Mouse (Mus musculus) MEL (cell line): Measurements from ENCODE around the gene Spdye4a. TPM values are rescaled to one million over a fixed set of nuclear protein-coding genes. Genes with fewer than 3 reads are reported as not detected.

Experiments
- DNase-seq: peaks from one replicate; pipeline ENCODE4 v3.0.0; 2011; ENCODE audit warnings: low read depth, low spot score
- H3K27ac ChIP-seq: 2 replicates; pipeline ENCODE4 v1.5.1; 2012; ENCODE audit warnings: low read depth, mild to moderate bottlenecking, control low read depth, low read length, moderate library complexity; ENCODE audit not compliant: control insufficient read depth
- H3K27me3 ChIP-seq, 2 experiments: fragments of 150-350 bp in 1 of 2; sonication (generic) in 1 of 2; 2 replicates each; pipeline ENCODE4 v1.6.1; 2012; ENCODE audit warnings: low read length in 2 of 2, mild to moderate bottlenecking in 2 of 2, improper control_type of control experiment in 1 of 2, moderate library complexity in 1 of 2; ENCODE audit not compliant: insufficient read depth in 2 of 2, control insufficient read depth in 1 of 2
- H3K36me3 ChIP-seq, 2 experiments: 2 replicates each; pipeline ENCODE4 v1.6.1; 2012 to 2014; ENCODE audit warnings: low read length in 2 of 2, improper control_type of control experiment in 1 of 2, inconsistent platforms in 1 of 2, mild to moderate bottlenecking in 1 of 2; ENCODE audit not compliant: insufficient read depth in 2 of 2, control insufficient read depth in 1 of 2
- H3K4me1 ChIP-seq, 2 experiments: fragments of 150-350 bp in 1 of 2; sonication (generic) in 1 of 2; 2 replicates each; pipeline ENCODE4 v1.6.1; 2012; ENCODE audit warnings: low read length in 2 of 2, improper control_type of control experiment in 1 of 2, mild to moderate bottlenecking in 1 of 2; ENCODE audit not compliant: insufficient read depth in 2 of 2, control insufficient read depth in 1 of 2
- H3K4me3 ChIP-seq, 2 experiments: fragments of 150-350 bp in 1 of 2; sonication (generic) in 1 of 2; 2 replicates each; pipeline ENCODE4 v1.5.1; 2012; ENCODE audit warnings: low read depth in 2 of 2, low read length in 2 of 2, mild to moderate bottlenecking in 2 of 2, moderate library complexity in 2 of 2, control low read depth in 1 of 2, improper control_type of control experiment in 1 of 2; ENCODE audit not compliant: control insufficient read depth in 1 of 2, insufficient read depth in 1 of 2
- H3K79me2 ChIP-seq: 2 replicates; pipeline ENCODE4 v1.6.1; 2012; ENCODE audit warnings: mild to moderate bottlenecking, low read length, moderate library complexity; ENCODE audit not compliant: control insufficient read depth, poor library complexity, insufficient read depth
- H3K9ac ChIP-seq: 2 replicates; pipeline ENCODE4 v1.6.1; 2012; ENCODE audit warnings: low read depth, mild to moderate bottlenecking, control low read depth, low read length, moderate library complexity; ENCODE audit not compliant: control insufficient read depth, poor library complexity, severe bottlenecking
- H3K9me3 ChIP-seq: fragments of 150-350 bp; sonication (generic); replicated peaks from 2 replicates; pipeline ENCODE4 v1.6.1; 2012; ENCODE audit warnings: mild to moderate bottlenecking, low read length, improper control_type of control experiment, moderate library complexity; ENCODE audit not compliant: insufficient read depth
- CHD1 ChIP-seq: IDR thresholded peaks from 2 replicates; pipeline ENCODE4 v1.6.1; 2012; ENCODE audit warnings: low read depth, mild to moderate bottlenecking, inconsistent platforms, low read length, improper control_type of control experiment
- ELF1 ChIP-seq: IDR thresholded peaks from 2 replicates; pipeline ENCODE4 v1.6.1; 2014; ENCODE audit warnings: low read depth, mild to moderate bottlenecking, inconsistent platforms, low read length, improper control_type of control experiment, moderate library complexity
- EP300 ChIP-seq, 2 experiments: IDR thresholded peaks; 2 replicates each; pipeline ENCODE4 v1.6.1; 2011; ENCODE audit warnings: improper control_type of control experiment in 2 of 2, low read length in 2 of 2, low read depth in 1 of 2, mild to moderate bottlenecking in 1 of 2
- ETS1 ChIP-seq: IDR thresholded peaks from 2 replicates; pipeline ENCODE4 v1.6.1; 2012; ENCODE audit warnings: low read depth, mild to moderate bottlenecking, inconsistent platforms, low read length, improper control_type of control experiment, moderate library complexity
- HCFC1 ChIP-seq: IDR thresholded peaks from 2 replicates; pipeline ENCODE4 v1.6.1; 2012; ENCODE audit warnings: low read depth, mild to moderate bottlenecking, inconsistent platforms, low read length, improper control_type of control experiment, moderate library complexity
- MAX ChIP-seq: IDR thresholded peaks from 2 replicates; pipeline ENCODE4 v1.6.1; 2011; ENCODE audit warnings: low read length, improper control_type of control experiment
- MYB ChIP-seq: IDR thresholded peaks from 2 replicates; pipeline ENCODE4 v1.6.1; 2011; ENCODE audit warnings: mild to moderate bottlenecking, low read depth, low read length, improper control_type of control experiment
- POLR2AphosphoS2 ChIP-seq: IDR thresholded peaks from 2 replicates; pipeline ENCODE4 v1.6.1; 2011; ENCODE audit warnings: low read length, improper control_type of control experiment
- RCOR1 ChIP-seq: IDR thresholded peaks from 2 replicates; pipeline ENCODE4 v1.6.1; 2012; ENCODE audit warnings: low read depth, mild to moderate bottlenecking, inconsistent platforms, low read length, improper control_type of control experiment
- SIN3A ChIP-seq: IDR thresholded peaks from 2 replicates; pipeline ENCODE4 v1.6.1; 2012; ENCODE audit warnings: low read length, improper control_type of control experiment, inconsistent platforms
- SMC3 ChIP-seq: IDR thresholded peaks from 2 replicates; pipeline ENCODE4 v1.6.1; 2011; ENCODE audit warnings: low read depth, low read length, improper control_type of control experiment
- TCF12 ChIP-seq: IDR thresholded peaks from 2 replicates; pipeline ENCODE4 v1.6.1; 2014; ENCODE audit warnings: low read depth, mild to moderate bottlenecking, inconsistent platforms, low read length, improper control_type of control experiment, moderate library complexity
- USF1 ChIP-seq: IDR thresholded peaks from 2 replicates; pipeline ENCODE4 v1.6.1; 2014; ENCODE audit warnings: low read depth, mild to moderate bottlenecking, inconsistent platforms, low read length, improper control_type of control experiment, moderate library complexity
- ZC3H11A ChIP-seq: IDR thresholded peaks from 2 replicates; pipeline ENCODE4 v1.6.1; 2012; ENCODE audit warnings: low read depth, mild to moderate bottlenecking, inconsistent platforms, low read length, improper control_type of control experiment
- ZKSCAN1 ChIP-seq: IDR thresholded peaks from 2 replicates; pipeline ENCODE4 v1.6.1; 2012; ENCODE audit warnings: low read depth, mild to moderate bottlenecking, inconsistent platforms, low read length, improper control_type of control experiment, moderate library complexity
- ZMIZ1 ChIP-seq: IDR thresholded peaks from 2 replicates; pipeline ENCODE4 v1.6.1; 2012; ENCODE audit warnings: low read depth, mild to moderate bottlenecking, inconsistent platforms, low read length, improper control_type of control experiment, moderate library complexity
- polyA plus RNA-seq, 2 experiments: library from polyadenylated mRNA; stranded (reverse) in 1 of 2; unstranded in 1 of 2; fragments of >175 nt in 1 of 2; fragments of >200 nt in 1 of 2; gene quantifications; 2 replicates each; pipeline versions ENCODE4 v1.2.1 to v1.2.4; 2012; ENCODE audit warnings: low replicate concordance in 2 of 2, low read depth in 1 of 2; ENCODE audit not compliant: insufficient read length in 2 of 2, insufficient read depth in 1 of 2, missing spikeins in 1 of 2
- total RNA-seq: library from RNA; depleted of rRNA; stranded (reverse); fragments of 300-350 nt; gene quantifications from 2 replicates; pipeline ENCODE4 v1.2.3, GENCODE M21; 2012

The Spdye4a gene
- total and polyA plus RNA-seq, 3 experiments, result not detected

DNA sequence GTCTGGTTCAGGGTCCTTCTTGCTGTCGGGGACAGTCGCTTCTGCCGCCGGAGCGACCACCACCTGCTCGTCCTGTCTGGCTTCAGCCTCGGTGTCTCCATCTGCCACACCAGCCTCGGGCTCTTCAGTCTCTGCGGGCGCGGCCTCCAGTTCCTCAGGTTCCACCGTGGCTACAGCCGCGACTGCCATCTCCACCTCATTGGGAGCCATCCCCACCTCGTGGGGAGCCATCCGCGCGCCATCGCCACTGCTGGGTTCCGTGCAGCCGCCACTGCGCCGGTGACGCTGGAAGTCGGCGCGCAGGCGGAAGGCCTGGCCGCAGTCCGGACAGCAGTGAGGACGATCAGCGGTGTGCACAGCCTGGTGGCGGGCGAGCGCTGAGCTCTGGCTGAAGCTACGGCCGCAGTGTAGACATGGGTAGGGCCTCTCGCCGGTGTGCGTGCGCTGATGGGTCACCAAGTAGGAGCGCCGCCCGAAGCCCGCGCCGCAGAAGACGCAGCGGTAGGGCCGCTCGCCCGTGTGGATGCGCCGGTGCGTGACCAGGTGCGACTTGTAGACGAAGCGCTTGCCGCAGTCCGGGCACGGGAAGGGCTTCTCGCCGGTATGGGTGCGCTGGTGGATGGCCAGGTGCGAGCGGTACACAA is 27.9 kb upstream of the Spdye4a start:
- H3K9me3 ChIP-seq, result no peaks in the 10 kb centered on the region
- peaks cover 5 to 12% of the 10 kb centered on the region in 2 experiments for H3K4me1 ChIP-seq
- TF ChIP-seq ZKSCAN1 (no peak), ZC3H11A (no peak), ETS1 (no peak), TCF12 (no peak), SIN3A (no peak), EP300 (IDR thresholded peaks at IDR 0.05; ENCODE audit: low read depth in 1 of 2, low read length in 2 of 2) (no peak), CHD1 (no peak), ZMIZ1 (no peak), POLR2AphosphoS2 (no peak), MAX (no peak)
- TF ChIP-seq, all 39 proteins: peak for 0
- no peak for DNase-seq
- Histone ChIP-seq H3K27me3 (no peaks in the 10 kb centered on the region), H3K4me3 (no peak overlapping the region), H3K79me2 (no peaks in the 10 kb centered on the region), H3K27ac (no peak overlapping the region), H3K9ac (no peak overlapping the region), H3K36me3 (peaks cover 0 to 4% of the 10 kb centered on the region in 2 experiments; a peak in 2 of 4 replicates)

DNA sequence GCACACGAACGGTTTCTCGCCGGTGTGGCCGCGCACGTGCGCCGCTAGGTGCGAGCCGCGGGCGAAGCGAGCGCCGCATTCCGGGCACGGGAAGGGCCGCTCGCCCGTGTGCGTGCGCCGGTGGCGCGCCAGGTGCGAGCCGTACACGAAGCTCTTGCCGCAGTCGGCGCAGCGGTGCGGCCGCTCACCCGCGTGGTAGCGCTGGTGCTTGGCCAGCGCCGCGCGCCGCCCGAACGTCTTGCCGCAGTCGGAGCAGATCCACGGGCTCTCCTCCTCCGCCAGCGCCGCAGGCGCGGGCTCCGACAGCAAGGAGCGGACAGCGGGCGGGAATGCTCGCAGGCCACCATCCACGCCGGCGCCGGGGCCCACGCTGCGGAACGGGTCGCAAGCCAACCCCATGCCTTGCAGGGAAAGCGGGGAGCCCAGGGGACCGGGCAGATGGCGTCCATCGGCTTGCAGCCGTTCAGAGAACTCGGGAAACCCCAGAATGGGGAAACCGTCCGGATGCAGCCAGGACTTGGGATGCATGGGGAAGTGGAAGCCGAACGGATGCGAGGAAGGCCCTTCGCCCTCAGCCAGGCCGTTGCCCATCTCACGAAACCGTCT is 27.3 kb upstream of the Spdye4a start:
- Histone ChIP-seq H3K27me3 (no peaks in the 10 kb centered on the region), H3K9ac (no peak overlapping the region), H3K4me3 (no peak overlapping the region), H3K79me2 (no peaks in the 10 kb centered on the region), H3K27ac (no peak overlapping the region), H3K4me1 (peaks cover 4 to 7% of the 10 kb centered on the region in 2 experiments), H3K9me3 (no peaks in the 10 kb centered on the region), H3K36me3 (peaks cover 0 to 3% of the 10 kb centered on the region in 2 experiments; a peak in 2 of 4 replicates)
- no peak for TF ChIP-seq POLR2AphosphoS2
- TF ChIP-seq USF1, result no peak
- no peak for TF ChIP-seq RCOR1
- TF ChIP-seq ETS1, result no peak
- no peak for TF ChIP-seq HCFC1
- no peak for TF ChIP-seq SMC3
- TF ChIP-seq ELF1, result no peak
- TF ChIP-seq MYB, result no peak
- no peak for DNase-seq
